Mouse (Mus musculus) embryonic facial prominence, embryonic 14.5 days (tissue): Measurements from ENCODE around the gene Ush2a. TPM values are rescaled to one million over a fixed set of nuclear protein-coding genes. Genes with fewer than 3 reads are reported as not detected.

ENCODE experiments used
- ATAC-seq: fragments of 200-750 bp; cut with Nextera tagmentation; 2 replicates; pipeline ENCODE4 v1.8.0; 2017; ENCODE audit warnings: low read depth, moderate number of reproducible peaks, moderate TSS enrichment
- DNase-seq: peaks from one replicate; pipeline ENCODE4 v3.0.0-alpha.2; 2015; ENCODE audit warnings: low spot score
- H3K27ac ChIP-seq: fragments of 300-500 bp; sonication (generic); replicated peaks from 2 replicates; pipeline ENCODE4 v1.5.1; 2014; ENCODE audit warnings: low read depth, mild to moderate bottlenecking, low read length, moderate library complexity
- H3K27me3 ChIP-seq: fragments of 300-500 bp; sonication (generic); replicated peaks from 2 replicates; pipeline ENCODE4 v1.6.1; 2014; ENCODE audit warnings: low read length; ENCODE audit not compliant: control insufficient read depth, insufficient read depth
- H3K36me3 ChIP-seq: fragments of 300-500 bp; sonication (generic); 2 replicates; pipeline ENCODE4 v1.6.1; 2014; ENCODE audit warnings: low read length, mixed read lengths; ENCODE audit not compliant: control insufficient read depth, insufficient read depth
- H3K4me1 ChIP-seq: fragments of 300-500 bp; sonication (generic); 2 replicates; pipeline ENCODE4 v1.6.1; 2014; ENCODE audit warnings: antibody characterized with exemption, low read length; ENCODE audit not compliant: control insufficient read depth, insufficient read depth
- H3K4me2 ChIP-seq: fragments of 300-500 bp; sonication (generic); 2 replicates; pipeline ENCODE4 v1.6.1; 2014; ENCODE audit warnings: low read depth, mild to moderate bottlenecking, low read length, moderate library complexity, mixed read lengths
- H3K4me3 ChIP-seq: fragments of 300-500 bp; sonication (generic); 2 replicates; pipeline ENCODE4 v1.5.1; 2014; ENCODE audit warnings: low read depth, mild to moderate bottlenecking, low read length
- H3K9ac ChIP-seq: fragments of 300-500 bp; sonication (generic); 2 replicates; pipeline ENCODE4 v1.6.1; 2014; ENCODE audit warnings: low read depth, mild to moderate bottlenecking, low read length, moderate library complexity, mixed read lengths
- H3K9me3 ChIP-seq: fragments of 300-500 bp; sonication (generic); 2 replicates; pipeline ENCODE4 v1.6.1; 2016; ENCODE audit warnings: low read length; ENCODE audit not compliant: control insufficient read depth
- WGBS: fragments of 180-500 bp; shearing (Covaris S2); extraction: QIAGEN DNeasy Blood & Tissue Kit; methylation state at CpG from one replicate; pipeline ENCODE4 v1.1.7; 2014; 5-methylcytosine and 5-hydroxymethylcytosine counted together
- polyA plus RNA-seq: library from polyadenylated mRNA; unstranded; fragments of >200 nt; fragmentation: Nextera tagmentation; extraction: Ambion mirVana; gene quantifications from 2 replicates; pipeline ENCODE4 v1.2.1, GENCODE M21; 2014

Ush2a gene
- polyA plus RNA-seq, 1 experiment from 2014 or later = 0.25 TPM

DNA sequence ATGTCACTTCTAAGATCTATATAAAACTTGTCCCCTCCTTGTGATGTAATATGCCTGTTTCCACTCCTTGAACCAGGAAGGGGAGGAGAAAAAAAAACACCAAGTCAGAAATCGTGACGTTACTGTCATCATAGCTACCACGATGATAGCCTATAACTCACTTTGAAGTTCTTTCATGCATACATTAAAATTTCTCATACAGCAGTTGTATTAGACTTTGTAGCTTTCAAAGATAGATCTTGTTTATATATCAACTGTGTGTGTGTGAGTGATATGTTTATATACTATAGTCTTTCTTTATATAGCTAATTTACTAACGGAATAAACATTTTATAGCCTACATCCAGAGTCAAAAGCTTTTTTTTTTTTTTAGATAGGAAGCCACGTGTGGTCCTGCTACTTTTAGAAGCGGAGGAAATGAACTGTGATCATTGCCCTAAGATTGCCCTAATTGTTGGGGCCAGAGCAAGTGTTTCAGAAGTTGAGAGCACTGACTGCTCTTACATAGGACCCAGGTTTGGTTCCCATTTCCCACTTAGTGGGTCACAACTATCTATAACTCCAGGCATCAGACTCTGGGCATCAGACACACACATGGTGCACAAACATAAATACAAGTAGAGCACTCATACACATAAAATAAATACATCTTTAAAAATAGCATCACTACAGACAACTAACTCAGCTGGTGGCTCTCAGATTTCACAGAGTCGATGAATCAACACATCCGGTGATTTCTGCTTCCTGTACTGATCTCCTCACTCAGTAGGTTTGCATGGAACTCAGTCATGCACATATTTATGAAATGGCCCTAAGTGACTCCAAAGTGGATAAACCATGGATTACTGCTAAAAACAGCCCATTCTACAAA lies 413.1 kb downstream of the Ush2a start:
- Histone ChIP-seq H3K27ac (no peak overlapping the region), H3K4me2 (no peak overlapping the region), H3K27me3 (no peaks in the 10 kb centered on the region), H3K4me3 (no peak overlapping the region), H3K4me1 (no peaks in the 10 kb centered on the region), H3K9me3 (no peaks in the 10 kb centered on the region), H3K36me3 (no peaks in the 10 kb centered on the region), H3K9ac (no peak overlapping the region)
- no peak for DNase-seq
- WGBS = 54% methylated on average over 8 of the region's 8 CpGs
- ATAC-seq = no peak

DNA sequence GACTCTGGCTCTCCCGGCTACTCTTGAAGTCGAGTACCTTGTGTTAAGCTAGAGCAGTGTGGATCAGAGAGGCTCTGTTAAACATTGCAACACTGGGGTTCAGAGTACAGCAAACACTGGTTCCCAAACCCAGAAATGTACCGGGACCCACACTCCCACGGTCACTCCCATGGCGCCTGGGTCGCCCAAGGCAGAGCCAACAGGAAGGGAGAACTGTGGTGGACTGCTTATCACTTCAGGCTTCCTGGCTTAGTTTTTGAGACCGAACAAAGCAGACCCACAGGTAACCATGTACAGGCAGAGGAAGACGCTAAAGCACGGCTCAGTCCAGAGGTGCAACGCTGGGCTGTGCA lies 413.7 kb downstream of the Ush2a start:
- ATAC-seq (no peak), DNase-seq (no peak)
- Histone ChIP-seq H3K27me3 (no peaks in the 10 kb centered on the region), H3K4me3 (no peak overlapping the region), H3K36me3 (no peaks in the 10 kb centered on the region), H3K9me3 (no peaks in the 10 kb centered on the region), H3K27ac (no peak overlapping the region), H3K4me1 (no peaks in the 10 kb centered on the region), H3K9ac (no peak overlapping the region), H3K4me2 (no peak overlapping the region)
- 86% methylated on average over 10 of the region's 10 CpGs for WGBS

GRCm38 (mm10) chr1:188678189-188678588 lies 416.4 kb downstream of the Ush2a start:
- Histone ChIP-seq H3K4me2 (no peak overlapping the region), H3K27ac (no peak overlapping the region), H3K36me3 (no peaks in the 10 kb centered on the region), H3K4me1 (no peaks in the 10 kb centered on the region), H3K27me3 (no peaks in the 10 kb centered on the region), H3K4me3 (no peak overlapping the region), H3K9me3 (no peaks in the 10 kb centered on the region), H3K9ac (no peak overlapping the region)
- peak; percentile 44 for DNase-seq
- WGBS = 30% methylated on average over 8 of the region's 8 CpGs
- ATAC-seq = no peak

DNA sequence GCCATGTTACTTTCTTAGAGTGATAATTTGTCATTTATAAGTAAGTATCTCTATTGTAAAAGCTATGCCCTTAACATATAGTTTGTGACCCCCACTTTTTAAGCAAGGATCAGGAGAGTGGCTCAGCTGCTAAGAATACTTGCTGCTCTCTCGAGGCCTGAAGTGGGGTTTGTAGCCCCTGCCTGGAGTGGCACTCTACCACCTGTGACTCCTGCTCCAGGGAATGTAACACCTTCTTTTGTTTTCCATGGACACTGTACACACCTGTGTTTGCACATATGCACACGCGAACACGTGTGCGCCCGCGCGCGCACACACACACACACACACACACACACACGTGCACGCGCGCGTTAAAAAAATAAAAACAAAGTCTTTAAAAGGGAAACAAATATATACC lies 424.5 kb downstream of the Ush2a start:
- H3K9me3 ChIP-seq = peaks cover 3% of the 10 kb centered on the region
- 97% methylated on average over 14 of the region's 14 CpGs for WGBS
- H3K4me2 ChIP-seq = no peak overlapping the region
- DNase-seq (no peak), ATAC-seq (no peak)
- no peak overlapping the region for H3K9ac ChIP-seq
- no peaks in the 10 kb centered on the region for H3K27me3 ChIP-seq
- H3K4me3 ChIP-seq = no peak overlapping the region
- 0 out of 2 replicates have a peak, but pooled peaks cover 3% of the 10 kb centered on the region for H3K4me1 ChIP-seq
- H3K36me3 ChIP-seq = no peaks in the 10 kb centered on the region
- no peak overlapping the region for H3K27ac ChIP-seq

DNA sequence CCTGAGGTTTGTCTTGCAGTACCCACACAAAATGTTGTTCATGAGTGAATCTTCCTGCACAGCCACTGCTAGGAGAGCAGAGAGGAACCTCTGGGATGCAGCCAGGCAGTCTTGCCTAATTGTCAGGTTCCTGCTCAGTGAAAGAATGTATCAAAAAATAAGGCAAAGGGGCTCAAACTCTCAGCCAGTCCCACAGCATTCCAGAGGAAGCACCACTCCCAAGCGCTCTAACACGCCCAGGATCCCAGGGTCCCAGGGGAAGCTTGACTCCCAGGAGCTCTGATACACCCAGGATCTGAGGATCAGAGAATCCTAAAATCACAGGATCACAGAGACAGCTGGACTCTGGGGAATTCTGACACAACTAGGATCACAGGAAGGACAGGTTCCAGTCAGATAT lies 434.5 kb downstream of the Ush2a start:
- 56% methylated on average over 2 of the region's 2 CpGs for WGBS
- no peak overlapping the region for H3K4me2 ChIP-seq
- ATAC-seq = no peak

GRCm38 (mm10) chr1:188708176-188708575 lies 446.4 kb downstream of the Ush2a start:
- Histone ChIP-seq H3K4me1 (no peaks in the 10 kb centered on the region), H3K9ac (no peak overlapping the region), H3K4me2 (no peak overlapping the region), H3K36me3 (no peaks in the 10 kb centered on the region), H3K9me3 (no peaks in the 10 kb centered on the region), H3K4me3 (no peak overlapping the region), H3K27ac (no peak overlapping the region), H3K27me3 (no peaks in the 10 kb centered on the region)
- 83% methylated on average over 4 of the region's 4 CpGs for WGBS
- ATAC-seq (no peak), DNase-seq (no peak)

More for the DNA sequence above, 434.5 kb downstream of the Ush2a start:
- H3K27ac ChIP-seq = no peak overlapping the region
- peak; percentile 42 for DNase-seq
- H3K27me3 ChIP-seq = no peaks in the 10 kb centered on the region
- H3K36me3 ChIP-seq = no peaks in the 10 kb centered on the region
- H3K9ac ChIP-seq = no peak overlapping the region
- H3K4me1 ChIP-seq = no peaks in the 10 kb centered on the region
- peaks cover 4% of the 10 kb centered on the region for H3K9me3 ChIP-seq
- no peak overlapping the region for H3K4me3 ChIP-seq

DNA sequence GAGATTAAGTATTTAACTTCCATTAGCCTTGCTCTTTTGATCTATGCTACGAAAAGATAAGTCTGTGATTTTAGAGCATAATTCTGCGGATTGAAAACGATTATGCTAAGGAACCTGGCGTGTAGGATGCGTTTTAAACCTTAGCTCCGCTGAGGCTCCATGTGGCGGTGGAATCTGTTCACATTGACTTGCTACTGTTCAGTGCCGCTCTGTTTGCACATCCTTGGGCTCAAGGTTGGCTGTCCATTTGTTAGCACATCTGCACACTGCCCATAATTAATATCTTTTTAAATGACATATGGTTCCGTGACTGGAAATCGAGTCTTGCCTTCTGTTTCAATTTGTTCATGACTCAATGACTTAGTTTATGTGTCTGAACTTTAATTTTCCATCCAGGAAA lies 446.9 kb downstream of the Ush2a start:
- Histone ChIP-seq H3K9me3 (no peaks in the 10 kb centered on the region), H3K27ac (no peak overlapping the region), H3K4me1 (no peaks in the 10 kb centered on the region), H3K9ac (no peak overlapping the region), H3K27me3 (no peaks in the 10 kb centered on the region), H3K4me2 (no peak overlapping the region), H3K36me3 (no peaks in the 10 kb centered on the region), H3K4me3 (no peak overlapping the region)
- ATAC-seq = no peak
- DNase-seq = no peak
- WGBS = 88% methylated on average over 10 of the region's 10 CpGs

- ATAC-seq = no peak
Observed at GRCm38 (mm10) chr1:188714131-188714530, 452.3 kb downstream of the Ush2a start.

DNA sequence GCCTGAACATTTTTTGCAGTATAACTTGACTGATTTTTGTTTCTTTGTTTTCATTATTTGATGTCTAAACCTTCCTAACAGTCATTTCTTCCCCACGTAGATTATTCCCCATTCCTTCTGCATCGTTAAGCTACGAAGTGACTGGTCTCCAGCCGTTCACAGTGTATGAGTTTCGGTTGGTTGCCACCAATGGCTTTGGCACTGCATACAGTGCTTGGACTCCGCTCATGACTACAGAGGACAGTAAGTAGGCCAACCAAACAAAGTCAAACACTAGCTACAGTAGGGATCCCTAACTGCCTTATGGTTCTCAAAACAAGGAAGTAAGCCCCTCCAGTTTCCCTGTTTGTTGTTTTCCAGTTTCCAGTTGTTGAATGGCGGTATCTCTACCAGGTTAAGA lies 453.1 kb downstream of the Ush2a start:
- DNase-seq (no peak), ATAC-seq (no peak)
- H3K27me3 ChIP-seq = no peaks in the 10 kb centered on the region
- 90% methylated on average over 7 of the region's 7 CpGs for WGBS
- H3K27ac ChIP-seq = no peak overlapping the region
- no peaks in the 10 kb centered on the region for H3K4me1 ChIP-seq
- no peak overlapping the region for H3K9ac ChIP-seq
- no peak overlapping the region for H3K4me3 ChIP-seq
- H3K36me3 ChIP-seq = no peaks in the 10 kb centered on the region
- H3K9me3 ChIP-seq = no peaks in the 10 kb centered on the region
- H3K4me2 ChIP-seq = no peak overlapping the region

More at GRCm38 (mm10) chr1:188714131-188714530, 452.3 kb downstream of the Ush2a start:
- no peak overlapping the region for H3K4me3 ChIP-seq
- no peaks in the 10 kb centered on the region for H3K27me3 ChIP-seq
- no peak overlapping the region for H3K4me2 ChIP-seq
- H3K36me3 ChIP-seq = no peaks in the 10 kb centered on the region
- H3K4me1 ChIP-seq = no peaks in the 10 kb centered on the region
- WGBS = 83% methylated on average over 18 of the region's 18 CpGs
- no peak overlapping the region for H3K9ac ChIP-seq
- no peak for DNase-seq
- no peak overlapping the region for H3K27ac ChIP-seq
- H3K9me3 ChIP-seq = no peaks in the 10 kb centered on the region
